Mouse (Mus musculus) megakaryocyte, embryonic 14.5 days (primary cell): ENCODE data around the gene Magi2. TPM values are rescaled to one million over a fixed set of nuclear protein-coding genes. Genes with fewer than 3 reads are reported as not detected.
"Not testable (repeated sequence)": the region's sequence is repeated elsewhere in the genome, so short reads cannot be mapped to it uniquely, and the experiment has no call there.

Experiments used
- H3K27me3 ChIP-seq: replicated peaks from 2 replicates; pipeline ENCODE3; 2012; ENCODE audit warnings: inconsistent platforms
- H3K36me3 ChIP-seq: replicated peaks from 2 replicates; pipeline ENCODE3; 2012; ENCODE audit warnings: low read length, inconsistent platforms, mixed read lengths
- H3K4me1 ChIP-seq: 2 replicates; pipeline ENCODE4 v1.6.1; 2012; ENCODE audit warnings: inconsistent platforms
- H3K4me3 ChIP-seq: replicated peaks from 2 replicates; pipeline ENCODE3; 2012; ENCODE audit warnings: moderate library complexity, mild to moderate bottlenecking, inconsistent platforms
- H3K9me3 ChIP-seq: 2 replicates; pipeline ENCODE4 v1.6.1; 2012; ENCODE audit warnings: inconsistent platforms
- FLI1 ChIP-seq: IDR thresholded peaks from 2 replicates; pipeline ENCODE4 v1.6.1; 2012; ENCODE audit warnings: low read length, inconsistent platforms, mixed read lengths
- GATA1 ChIP-seq: IDR thresholded peaks from 3 replicates; pipeline ENCODE4 v1.6.1; 2012; ENCODE audit warnings: mixed read lengths, low read length, inconsistent platforms, borderline replicate concordance
- polyA plus RNA-seq: library from polyadenylated mRNA; stranded (reverse); fragments of >175 nt; gene quantifications from 2 replicates; pipeline ENCODE4 v1.2.3, GENCODE M21; 2012; ENCODE audit warnings: low replicate concordance; ENCODE audit not compliant: insufficient read depth

The Magi2 gene
- polyA plus RNA-seq, 1 experiment = 0.02 TPM

DNA sequence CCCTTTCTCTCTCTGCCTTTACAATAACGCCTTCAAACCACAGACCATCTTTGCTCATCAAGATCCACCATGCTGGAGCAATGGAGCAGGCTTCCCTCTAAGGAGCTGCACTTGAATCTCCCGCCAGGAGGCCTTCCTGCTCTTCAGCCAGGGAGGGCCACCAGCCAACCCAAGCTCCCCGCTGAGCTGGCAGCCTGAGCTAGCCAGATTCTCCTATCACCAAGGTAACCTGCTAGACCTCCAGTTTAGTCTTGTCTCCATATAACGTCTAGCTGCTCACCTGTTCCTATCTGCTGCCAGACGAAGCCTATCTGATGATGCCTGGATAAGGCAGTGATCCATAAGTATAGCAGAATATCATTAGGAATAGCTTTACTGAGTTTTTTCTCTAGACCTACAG lies 36.0 kb downstream of the Magi2 start:
- H3K4me3 ChIP-seq = no peak overlapping the region
- TF ChIP-seq GATA1 (no peak), FLI1 (no peak)
- H3K9me3 ChIP-seq = 0 out of 2 replicates have a peak, but pooled peaks cover 4% of the 10 kb centered on the region
- H3K27me3 ChIP-seq = no peaks in the 10 kb centered on the region
- no peaks in the 10 kb centered on the region for H3K36me3 ChIP-seq
- no peaks in the 10 kb centered on the region for H3K4me1 ChIP-seq

DNA sequence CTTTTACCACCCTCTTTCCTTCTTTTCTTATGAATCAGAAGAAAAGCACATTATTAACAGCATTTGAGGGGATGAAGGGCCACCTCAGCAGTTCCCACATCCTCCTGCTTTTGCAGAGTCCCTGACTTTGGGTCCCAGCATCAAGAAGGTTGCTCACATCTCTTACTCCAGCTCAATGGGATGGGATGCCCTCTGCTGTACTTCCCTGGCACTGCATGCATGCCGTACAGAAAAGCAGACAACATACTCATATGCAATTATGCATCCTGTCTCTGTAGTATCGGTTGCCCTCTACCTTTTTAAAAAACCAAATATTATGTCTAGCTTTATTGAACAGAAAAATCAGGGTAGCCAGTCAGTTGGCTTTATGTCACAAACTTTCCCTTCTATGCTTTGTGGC lies 37.8 kb downstream of the Magi2 start:
- TF ChIP-seq GATA1 (no peak), FLI1 (no peak)
- Histone ChIP-seq H3K27me3 (no peaks in the 10 kb centered on the region), H3K4me3 (no peak overlapping the region), H3K4me1 (no peaks in the 10 kb centered on the region), H3K36me3 (no peaks in the 10 kb centered on the region), H3K9me3 (0 out of 2 replicates have a peak, but pooled peaks cover 4% of the 10 kb centered on the region)

DNA sequence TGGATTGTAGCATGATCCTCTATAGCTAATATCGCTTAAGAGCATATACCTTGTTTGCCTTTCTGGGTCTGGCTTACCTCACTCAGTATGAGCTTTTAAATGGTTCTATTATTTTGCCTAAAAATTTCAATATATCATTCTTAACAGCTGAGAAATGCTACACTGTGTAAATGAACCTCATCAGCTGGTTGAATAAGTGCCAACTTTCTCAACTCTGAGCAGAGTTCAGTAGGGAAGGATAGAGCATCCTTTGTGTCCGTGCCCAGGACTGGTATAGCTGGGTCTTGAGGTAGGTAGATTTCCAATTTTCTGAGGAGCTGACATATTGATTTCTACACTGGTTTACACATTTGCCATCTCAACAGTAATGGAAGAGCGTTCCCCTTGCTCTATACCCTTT lies 65.7 kb downstream of the Magi2 start:
- Histone ChIP-seq H3K9me3 (peaks cover 6% of the 10 kb centered on the region; the same call in 1 of the 2 replicates), H3K4me3 (no peak overlapping the region), H3K36me3 (no peaks in the 10 kb centered on the region), H3K27me3 (no peaks in the 10 kb centered on the region), H3K4me1 (no peaks in the 10 kb centered on the region)
- TF ChIP-seq GATA1 (no peak), FLI1 (no peak)

DNA sequence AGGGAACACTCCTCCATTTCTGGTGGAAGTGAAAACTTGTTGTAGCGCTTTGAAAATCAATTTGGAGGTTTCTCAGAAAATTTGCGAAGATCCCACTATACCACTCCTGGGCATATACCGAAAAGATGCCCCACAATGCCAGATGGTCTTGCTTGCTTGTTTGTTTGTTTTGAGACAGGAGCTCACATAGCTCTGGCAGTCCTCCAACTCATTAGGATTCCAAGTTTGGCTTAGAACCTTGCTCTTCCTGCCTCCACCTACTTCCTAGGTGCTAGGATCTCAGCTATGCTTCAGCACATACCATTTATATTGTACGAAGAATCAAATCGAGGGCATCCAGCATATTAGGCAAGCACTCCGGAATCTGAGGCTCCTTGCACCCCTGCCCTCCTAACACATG lies 79.8 kb downstream of the Magi2 start:
- Histone ChIP-seq H3K36me3 (no peaks in the 10 kb centered on the region), H3K27me3 (no peaks in the 10 kb centered on the region), H3K9me3 (no peaks in the 10 kb centered on the region), H3K4me3 (no peak overlapping the region), H3K4me1 (no peaks in the 10 kb centered on the region)
- TF ChIP-seq GATA1 (no peak), FLI1 (no peak)

DNA sequence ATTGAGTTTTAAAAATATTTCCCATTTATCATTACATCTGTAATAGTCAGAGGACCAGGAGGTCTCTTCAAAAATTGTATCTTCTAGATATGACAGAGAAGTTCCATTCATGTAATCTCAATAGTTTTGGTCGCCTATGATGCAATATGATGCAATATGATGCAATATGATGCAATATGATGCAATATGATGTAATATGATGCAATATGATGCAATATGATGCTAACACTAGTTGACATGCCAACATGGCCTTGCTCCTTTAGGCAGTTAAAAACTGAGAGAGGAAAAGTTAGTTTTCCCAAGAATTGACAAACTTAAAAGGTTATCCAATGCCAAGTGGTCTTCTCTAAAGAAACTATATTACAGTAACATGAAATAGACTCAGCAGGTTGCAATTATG lies 83.0 kb downstream of the Magi2 start:
- no peaks in the 10 kb centered on the region for H3K27me3 ChIP-seq
- no peaks in the 10 kb centered on the region for H3K36me3 ChIP-seq
- H3K9me3 ChIP-seq = no peaks in the 10 kb centered on the region
- no peaks in the 10 kb centered on the region for H3K4me1 ChIP-seq
- H3K4me3 ChIP-seq = no peak overlapping the region
- TF ChIP-seq FLI1 (no peak), GATA1 (no peak)

DNA sequence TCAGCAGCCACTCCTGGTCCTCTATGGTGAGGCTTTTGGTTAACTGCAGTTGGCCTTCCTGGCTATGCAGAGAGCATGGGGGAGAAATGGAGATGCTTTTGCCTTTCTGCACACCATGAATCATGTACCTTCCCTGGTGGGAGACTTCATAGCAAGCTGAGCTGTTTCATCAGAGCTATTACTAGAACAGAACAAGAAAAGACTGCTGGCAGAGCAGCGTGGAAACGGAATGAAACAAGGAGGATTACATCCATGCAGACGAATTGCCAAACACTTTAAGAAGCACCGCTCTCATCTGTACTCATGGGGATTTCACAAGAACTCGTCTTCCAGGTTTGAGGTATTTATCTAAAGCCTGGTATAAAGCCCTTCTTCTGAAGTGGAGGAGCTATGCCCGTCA lies 95.7 kb downstream of the Magi2 start:
- Histone ChIP-seq H3K4me3 (no peak overlapping the region), H3K36me3 (no peaks in the 10 kb centered on the region), H3K4me1 (no peaks in the 10 kb centered on the region), H3K9me3 (no peaks in the 10 kb centered on the region), H3K27me3 (no peaks in the 10 kb centered on the region)
- TF ChIP-seq FLI1 (no peak), GATA1 (no peak)

DNA sequence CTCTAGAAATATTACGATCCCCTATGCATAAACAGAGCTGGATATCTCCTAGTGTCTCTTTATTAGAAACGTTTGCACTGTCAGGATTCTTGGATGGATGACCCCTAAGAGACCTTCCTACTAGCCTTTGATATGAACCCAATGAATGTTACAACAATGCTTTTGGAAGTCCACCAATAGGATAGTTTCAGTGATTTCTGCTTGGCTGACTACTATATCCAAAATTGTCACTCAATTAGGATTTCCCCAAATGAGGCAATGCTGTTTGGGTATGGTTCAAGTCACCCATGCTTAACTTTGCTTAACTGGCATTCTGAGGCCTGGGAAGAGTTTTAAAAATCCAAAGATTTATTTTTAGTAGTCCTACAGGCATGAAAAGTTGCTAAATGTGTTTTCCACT lies 110.7 kb downstream of the Magi2 start:
- H3K9me3 ChIP-seq = no peaks in the 10 kb centered on the region
- no peaks in the 10 kb centered on the region for H3K4me1 ChIP-seq
- H3K27me3 ChIP-seq = no peaks in the 10 kb centered on the region
- TF ChIP-seq FLI1 = no peak
- TF ChIP-seq GATA1 = no peak
- no peaks in the 10 kb centered on the region for H3K36me3 ChIP-seq
- H3K4me3 ChIP-seq = no peak overlapping the region

DNA sequence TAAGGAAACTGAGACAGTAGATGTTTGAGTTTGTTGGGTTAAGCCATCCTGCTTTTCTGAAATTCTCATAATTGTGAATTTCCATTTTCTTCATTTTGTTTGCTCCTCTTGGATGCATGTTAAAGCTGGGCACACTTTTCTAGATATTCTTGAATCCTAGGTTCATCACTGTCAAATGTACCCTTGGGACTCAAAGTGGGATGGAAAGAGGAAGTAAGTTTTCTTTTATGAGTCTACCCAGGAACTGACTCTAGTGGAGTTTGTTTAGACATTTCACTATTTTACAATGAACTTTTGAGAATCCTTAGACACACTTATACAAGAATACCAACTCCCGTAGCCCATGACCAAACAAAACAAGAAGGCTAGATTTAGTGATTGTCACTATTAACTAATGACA lies 141.3 kb downstream of the Magi2 start:
- no peaks in the 10 kb centered on the region for H3K27me3 ChIP-seq
- no peak overlapping the region for H3K4me3 ChIP-seq
- no peak for TF ChIP-seq GATA1
- no peak for TF ChIP-seq FLI1
- H3K36me3 ChIP-seq = no peaks in the 10 kb centered on the region
- H3K4me1 ChIP-seq = no peaks in the 10 kb centered on the region
- H3K9me3 ChIP-seq = no peaks in the 10 kb centered on the region

DNA sequence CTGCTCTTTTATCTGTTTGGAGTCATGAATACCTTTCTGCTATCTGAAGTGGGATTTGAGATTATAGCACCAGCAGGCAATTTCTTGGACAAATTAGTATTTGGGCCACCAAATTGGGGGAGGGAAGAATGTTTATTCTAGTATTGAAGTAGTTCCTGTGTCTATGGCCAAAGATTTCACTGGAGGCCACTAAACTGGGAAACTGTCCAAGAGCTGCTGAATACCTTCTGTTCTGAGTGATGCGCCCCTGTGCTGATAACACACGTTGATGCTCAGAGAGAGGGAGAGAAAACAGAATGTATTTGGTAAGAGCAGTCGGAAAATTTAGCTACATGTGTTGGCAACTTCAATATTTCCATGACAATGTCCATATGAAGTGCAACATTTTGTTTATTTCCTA lies 169.0 kb downstream of the Magi2 start:
- Histone ChIP-seq H3K9me3 (no peaks in the 10 kb centered on the region), H3K4me3 (no peak overlapping the region), H3K27me3 (no peaks in the 10 kb centered on the region), H3K4me1 (no peaks in the 10 kb centered on the region), H3K36me3 (no peaks in the 10 kb centered on the region)
- TF ChIP-seq FLI1 (no peak), GATA1 (no peak)

DNA sequence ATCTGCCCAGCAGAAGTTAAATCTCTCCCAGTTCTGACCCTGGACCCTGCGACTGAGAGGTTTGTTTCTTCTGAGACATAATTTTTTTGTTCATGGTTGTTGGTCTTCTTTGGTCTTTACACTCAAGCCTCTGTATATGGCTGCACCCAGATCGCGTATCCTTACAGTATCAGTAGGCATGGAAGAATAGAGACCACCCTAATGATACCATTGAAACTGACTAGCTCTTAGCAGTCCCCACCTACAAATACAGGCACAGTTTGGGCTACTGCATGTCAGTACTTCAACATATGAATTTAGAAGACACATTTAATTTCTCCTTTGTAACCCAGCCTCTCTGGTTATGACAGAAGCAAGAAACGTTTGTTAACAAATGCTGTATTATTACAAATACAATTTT lies 173.5 kb downstream of the Magi2 start:
- no peaks in the 10 kb centered on the region for H3K36me3 ChIP-seq
- no peaks in the 10 kb centered on the region for H3K9me3 ChIP-seq
- no peaks in the 10 kb centered on the region for H3K27me3 ChIP-seq
- no peaks in the 10 kb centered on the region for H3K4me1 ChIP-seq
- TF ChIP-seq GATA1 = no peak
- no peak for TF ChIP-seq FLI1
- H3K4me3 ChIP-seq = no peak overlapping the region

DNA sequence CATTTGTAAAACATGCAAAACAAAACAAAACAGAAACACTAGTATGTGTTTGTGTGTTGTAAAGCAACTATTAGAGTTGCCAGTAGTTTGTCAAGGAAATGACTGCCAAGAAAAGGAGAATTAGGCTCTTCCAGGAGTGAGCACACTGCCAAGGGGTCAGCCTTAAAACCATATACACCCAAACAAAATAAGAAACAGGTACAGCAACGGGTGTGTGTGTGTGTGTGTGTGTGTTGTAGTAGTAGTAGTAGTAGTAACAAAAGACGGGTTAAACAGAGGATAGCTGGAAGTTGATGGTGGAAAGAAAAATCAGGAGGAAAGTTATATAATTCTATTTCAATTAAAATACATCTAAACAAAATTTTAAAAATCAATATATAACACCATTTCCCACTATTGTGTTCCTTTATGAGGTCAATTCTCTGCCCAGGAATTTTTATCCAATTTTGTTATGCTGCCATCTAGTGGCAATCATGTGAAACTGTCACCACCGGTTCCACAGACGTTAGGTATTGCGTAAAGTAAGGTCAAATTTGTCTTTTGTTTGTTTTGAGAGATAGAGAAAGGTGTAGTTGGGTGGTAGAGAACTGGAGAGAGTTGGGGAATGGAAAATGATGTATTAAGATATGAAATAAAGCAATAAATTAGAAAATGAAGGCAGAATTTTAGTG lies 174.0 kb downstream of the Magi2 start:
- TF ChIP-seq FLI1 (no peak), GATA1 (no peak)
- H3K36me3 ChIP-seq = no peaks in the 10 kb centered on the region
- no peaks in the 10 kb centered on the region for H3K9me3 ChIP-seq
- no peaks in the 10 kb centered on the region for H3K27me3 ChIP-seq
- H3K4me1 ChIP-seq = no peaks in the 10 kb centered on the region
- H3K4me3 ChIP-seq = no peak overlapping the region

DNA sequence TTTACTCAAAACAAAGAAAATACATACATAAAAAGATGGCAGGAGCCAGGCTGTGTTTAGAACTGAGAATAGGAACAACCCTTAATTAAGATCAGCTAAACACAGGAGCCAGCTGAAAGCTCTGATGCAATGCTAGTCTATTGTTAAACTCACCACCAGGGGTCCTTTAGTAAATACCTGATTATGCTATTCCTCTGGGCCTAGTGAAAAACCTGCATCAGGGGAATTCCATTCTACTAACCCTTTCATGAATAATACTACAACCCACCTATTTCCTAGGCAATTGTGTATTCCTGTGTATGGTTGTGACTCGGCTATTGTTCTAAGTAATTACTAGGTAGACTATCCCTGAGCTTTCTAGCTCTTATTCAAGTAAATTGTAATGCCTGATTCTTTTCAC lies 177.4 kb downstream of the Magi2 start:
- H3K36me3 ChIP-seq, H3K4me1 ChIP-seq, H3K27me3 ChIP-seq, H3K4me3 ChIP-seq, H3K9me3 ChIP-seq: not testable (repeated sequence)
